Mouse (Mus musculus): ENCODE results near the gene Zg16.

DNA sequence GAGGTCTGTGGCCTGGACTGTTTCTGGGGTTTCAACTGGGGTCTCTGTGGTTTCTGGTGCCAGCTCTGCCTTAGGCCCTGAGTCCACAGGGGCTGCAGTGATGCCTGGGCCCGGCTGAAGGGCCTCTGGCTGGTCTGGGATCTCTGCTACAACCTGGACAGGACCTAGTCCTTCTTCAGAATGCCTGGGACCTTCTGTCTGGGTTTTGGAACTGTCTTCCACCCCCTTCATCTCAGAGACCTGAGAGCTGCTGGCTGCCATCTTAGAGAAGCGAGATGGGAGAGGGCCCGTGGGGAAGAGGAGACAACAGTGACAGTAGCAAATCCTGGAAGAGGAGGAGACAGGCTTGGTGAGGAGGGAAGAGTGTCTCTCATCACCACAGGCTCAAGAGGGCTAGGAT lies 67.1 kb downstream of the Zg16 start:
- TF ChIP-seq POLR2A (IDR thresholded peaks at IDR 0.05; ENCODE audit: insufficient read length, low read depth): no peak
- TF ChIP-seq TCF12 (IDR thresholded peaks at IDR 0.05; ENCODE audit: insufficient read depth, poor library complexity, severe bottlenecking): no peak
- TF ChIP-seq TCF3 (IDR thresholded peaks at IDR 0.05; ENCODE audit: insufficient read length, low read depth): no peak
- no peak for TF ChIP-seq POLR2AphosphoS2 (IDR thresholded peaks at IDR 0.05; ENCODE audit: insufficient read length, low read depth)
- TF ChIP-seq MYOD1 (IDR thresholded peaks at IDR 0.05; ENCODE audit: control insufficient read depth in 1 of 3, insufficient read length in 2 of 3, low read depth in 2 of 3): no peak
- no peak for TF ChIP-seq CEBPB (IDR thresholded peaks at IDR 0.05; ENCODE audit: insufficient read depth, poor library complexity, severe bottlenecking)
- TF ChIP-seq MAX (IDR thresholded peaks at IDR 0.05; ENCODE audit: low read depth): no peak
- TF ChIP-seq MYOG (IDR thresholded peaks at IDR 0.05; ENCODE audit: control insufficient read depth in 1 of 3, insufficient read depth in 1 of 3, insufficient read length in 2 of 3, low read depth in 2 of 3): no peak
- no peak for TF ChIP-seq REST (IDR thresholded peaks at IDR 0.05; ENCODE audit: insufficient read depth, insufficient read length)
